Mouse (Mus musculus): ENCODE measurements around the gene Treml1.

DNA sequence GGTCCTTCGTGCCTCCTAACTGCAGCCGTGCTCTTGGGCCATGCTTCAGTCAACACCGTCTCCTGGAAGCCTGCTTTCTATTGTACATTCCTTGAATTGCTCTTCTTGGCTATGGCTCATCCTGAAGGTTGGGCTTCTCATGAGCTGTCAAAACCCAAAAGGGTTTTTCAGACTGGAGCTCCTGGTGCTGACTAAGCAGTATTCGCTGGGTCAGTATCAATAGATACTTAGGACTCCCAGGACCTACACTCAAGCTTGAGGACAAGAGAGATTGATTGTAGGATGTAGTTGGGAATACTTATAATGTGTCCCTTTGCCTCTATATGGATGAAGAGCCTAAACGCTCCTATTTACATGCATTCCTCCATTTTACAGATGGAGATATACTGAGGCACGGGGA is 34.6 kb upstream of the Treml1 start:
- no peak for TF ChIP-seq CTCF (IDR thresholded peaks at IDR 0.05; ENCODE audit: low read depth, low read length)
- TF ChIP-seq TAL1 (conservative IDR thresholded peaks at IDR 0.05; ENCODE audit: low read depth, low read length) = no peak
- TF ChIP-seq GATA2 (IDR thresholded peaks at IDR 0.05; ENCODE audit: borderline replicate concordance, low read depth, low read length) = no peak
- TF ChIP-seq GATA1 (IDR thresholded peaks at IDR 0.05; ENCODE audit: borderline replicate concordance, low read length) = no peak

Measured in G1E (cell line).